Mouse (Mus musculus) liver, embryonic 15.5 days (tissue): ENCODE results near the gene Hoxd4. TPM values are rescaled to one million over a fixed set of nuclear protein-coding genes. Genes with fewer than 3 reads are reported as not detected.
A peak's percentile ranks its signal among the peaks of the same experiment; 100 is the strongest.

ENCODE experiments used
- ATAC-seq: fragments of 200-750 bp; cut with Nextera tagmentation; 2 replicates; pipeline ENCODE4 v1.8.0; 2017; ENCODE audit warnings: moderate number of reproducible peaks, mild to moderate bottlenecking, moderate library complexity; ENCODE audit not compliant: insufficient read depth
- H3K27ac ChIP-seq: fragments of 300-500 bp; sonication (generic); replicated peaks from 2 replicates; pipeline ENCODE4 v1.5.1; 2015; ENCODE audit warnings: mild to moderate bottlenecking, inconsistent platforms
- H3K27me3 ChIP-seq: fragments of 300-500 bp; sonication (generic); 2 replicates; pipeline ENCODE4 v1.6.1; 2015; ENCODE audit warnings: mild to moderate bottlenecking, inconsistent platforms
- H3K36me3 ChIP-seq: fragments of 300-500 bp; sonication (generic); replicated peaks from 2 replicates; pipeline ENCODE4 v1.6.1; 2015; ENCODE audit warnings: moderate library complexity, mild to moderate bottlenecking, inconsistent platforms
- H3K4me1 ChIP-seq: fragments of 300-500 bp; sonication (generic); replicated peaks from 2 replicates; pipeline ENCODE4 v1.6.1; 2015; ENCODE audit warnings: inconsistent platforms
- H3K4me2 ChIP-seq: fragments of 300-500 bp; sonication (generic); 2 replicates; pipeline ENCODE4 v1.6.1; 2015; ENCODE audit warnings: moderate library complexity, mild to moderate bottlenecking, inconsistent platforms
- H3K4me3 ChIP-seq: fragments of 300-500 bp; sonication (generic); replicated peaks from 2 replicates; pipeline ENCODE4 v1.5.1; 2015; ENCODE audit warnings: mild to moderate bottlenecking, inconsistent platforms
- H3K9ac ChIP-seq: fragments of 300-500 bp; sonication (generic); 2 replicates; pipeline ENCODE4 v1.6.1; 2015; ENCODE audit warnings: moderate library complexity, mild to moderate bottlenecking, inconsistent platforms
- H3K9me3 ChIP-seq: fragments of 300-500 bp; sonication (generic); replicated peaks from 2 replicates; pipeline ENCODE4 v1.6.1; 2016; ENCODE audit warnings: inconsistent platforms
- WGBS: fragments of 180-500 bp; shearing (Covaris S2); methylation state at CpG from one replicate; pipeline ENCODE4 v1.1.7; 2015; ENCODE audit warnings: mixed read lengths; ENCODE audit not compliant: insufficient replicate concordance; 5-methylcytosine and 5-hydroxymethylcytosine counted together
- polyA plus RNA-seq: library from polyadenylated mRNA; unstranded; fragments of >200 nt; fragmentation: Nextera tagmentation; extraction: Ambion mirVana; gene quantifications from 2 replicates; pipeline ENCODE4 v1.2.1, GENCODE M21; 2015

Hoxd4 gene
- polyA plus RNA-seq, 1 experiment from 2014 or later: not detected

DNA sequence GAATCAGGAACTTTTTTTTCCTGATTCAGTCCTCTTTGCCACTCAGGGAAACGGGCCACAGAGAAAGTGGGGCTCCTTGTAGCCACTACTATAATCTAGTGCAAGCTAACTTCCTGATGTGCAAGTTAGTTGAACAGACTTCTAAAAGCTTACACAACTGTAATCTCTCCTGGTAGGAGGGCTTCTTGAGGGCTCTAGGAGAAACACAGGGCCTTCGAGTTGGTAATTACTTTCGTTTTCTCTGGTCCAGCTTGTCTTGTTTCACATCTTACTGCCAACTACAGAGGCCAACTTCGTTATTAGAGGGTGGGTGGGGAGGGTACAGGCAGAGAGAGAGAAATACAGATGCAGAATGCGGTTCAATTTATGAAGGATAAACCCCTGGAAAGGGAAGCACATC is 39.9 kb upstream of the Hoxd4 start:
- Histone ChIP-seq H3K4me1 (no peaks in the 10 kb centered on the region; the same call in 1 of the 2 replicates), H3K36me3 (no peaks in the 10 kb centered on the region), H3K4me2 (peak overlapping the region; percentile 23; the same call in 1 of the 2 replicates), H3K4me3 (no peak overlapping the region), H3K9ac (no peak overlapping the region), H3K27ac (no peak overlapping the region), H3K27me3 (peaks cover 100% of the 10 kb centered on the region), H3K9me3 (no peaks in the 10 kb centered on the region)
- ATAC-seq: no peak
- WGBS: 3% methylated on average over 5 of the region's 5 CpGs

DNA sequence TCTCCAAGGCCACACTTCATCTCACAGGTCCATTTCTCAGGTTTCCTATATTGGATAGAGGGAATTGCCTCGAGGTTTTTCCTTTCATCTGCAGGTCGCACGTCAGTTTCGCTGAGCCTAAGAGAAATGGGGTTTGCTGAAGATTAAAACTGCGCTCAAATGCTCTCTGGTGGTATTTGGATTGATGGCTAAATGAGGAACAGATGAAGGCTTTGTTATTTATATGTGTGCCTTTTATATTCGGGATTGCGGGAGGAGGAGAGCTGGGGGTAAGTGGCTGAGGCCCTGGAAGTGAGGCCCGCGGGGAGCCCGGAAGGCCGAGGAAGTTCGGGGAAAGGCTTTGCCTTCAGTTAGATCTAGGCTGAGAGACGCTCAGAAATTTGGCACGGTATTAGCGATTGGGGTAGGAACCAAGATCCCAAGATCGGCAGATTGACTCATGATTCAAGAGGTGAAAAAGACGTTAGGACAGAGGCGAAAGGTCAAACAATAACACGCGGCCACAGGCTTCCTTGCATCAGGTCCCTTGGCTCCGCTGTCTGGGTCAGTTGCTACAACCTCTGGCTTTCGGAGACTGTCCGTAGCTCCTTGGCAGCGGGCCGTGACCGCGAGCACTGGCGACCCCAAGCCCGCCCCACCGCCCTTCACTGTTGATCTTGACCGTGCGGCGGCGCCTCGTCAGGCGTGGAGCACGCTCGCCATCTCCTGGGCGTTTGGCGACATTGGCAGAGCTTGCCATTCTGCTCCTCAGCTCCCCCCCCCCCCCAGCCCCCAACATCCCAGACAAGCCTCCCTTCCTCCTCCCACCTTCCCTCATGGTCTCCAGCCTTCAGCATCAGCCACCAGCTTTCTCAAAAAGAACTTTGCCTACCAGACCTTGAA is 39.0 kb upstream of the Hoxd4 start:
- WGBS: 1% methylated on average over 40 of the region's 40 CpGs
- no peaks in the 10 kb centered on the region for H3K9me3 ChIP-seq
- peaks cover 100% of the 10 kb centered on the region for H3K27me3 ChIP-seq
- H3K4me1 ChIP-seq: no peaks in the 10 kb centered on the region; the same call in 1 of the 2 replicates
- no peak overlapping the region for H3K9ac ChIP-seq
- peak overlapping the region; percentile 53 for H3K4me2 ChIP-seq
- no peak overlapping the region for H3K27ac ChIP-seq
- H3K4me3 ChIP-seq: peak overlapping the region; percentile 29
- no peaks in the 10 kb centered on the region for H3K36me3 ChIP-seq
- no peak for ATAC-seq

DNA sequence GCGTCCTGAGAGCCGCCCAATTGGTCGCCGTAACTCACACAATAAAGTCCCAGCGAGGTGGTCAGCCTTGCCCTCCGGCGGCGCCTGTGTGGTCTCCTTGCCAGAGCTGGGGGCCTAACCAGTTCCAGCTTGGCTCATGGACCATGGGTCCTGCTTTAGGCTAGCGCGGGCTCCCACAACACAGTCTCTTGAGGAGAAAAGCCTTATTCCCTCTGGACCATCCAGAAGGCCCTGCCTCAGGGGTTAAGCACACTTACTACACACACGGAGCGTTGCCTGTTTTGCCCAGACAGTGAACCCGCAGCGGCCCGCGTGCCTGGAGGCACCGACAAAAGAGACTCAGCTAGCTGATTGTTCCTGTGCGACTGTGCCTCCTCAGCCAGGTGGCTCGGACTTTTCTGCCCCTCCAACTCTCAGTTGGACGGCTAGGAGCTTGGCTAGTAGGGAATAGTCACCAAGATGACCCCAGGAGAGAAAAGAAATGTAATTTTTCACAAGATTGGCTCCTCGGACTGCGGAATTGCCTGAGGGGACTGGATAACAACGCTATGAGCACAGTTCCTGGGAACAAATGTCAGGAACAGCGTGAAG is 37.8 kb upstream of the Hoxd4 start:
- 3% methylated on average over 24 of the region's 24 CpGs for WGBS
- no peak overlapping the region for H3K4me3 ChIP-seq
- no peak overlapping the region for H3K27ac ChIP-seq
- no peaks in the 10 kb centered on the region for H3K4me1 ChIP-seq
- ATAC-seq: no peak
- H3K36me3 ChIP-seq: no peaks in the 10 kb centered on the region
- peaks cover 100% of the 10 kb centered on the region for H3K27me3 ChIP-seq
- no peaks in the 10 kb centered on the region for H3K9me3 ChIP-seq
- H3K4me2 ChIP-seq: no peak overlapping the region
- no peak overlapping the region for H3K9ac ChIP-seq

DNA sequence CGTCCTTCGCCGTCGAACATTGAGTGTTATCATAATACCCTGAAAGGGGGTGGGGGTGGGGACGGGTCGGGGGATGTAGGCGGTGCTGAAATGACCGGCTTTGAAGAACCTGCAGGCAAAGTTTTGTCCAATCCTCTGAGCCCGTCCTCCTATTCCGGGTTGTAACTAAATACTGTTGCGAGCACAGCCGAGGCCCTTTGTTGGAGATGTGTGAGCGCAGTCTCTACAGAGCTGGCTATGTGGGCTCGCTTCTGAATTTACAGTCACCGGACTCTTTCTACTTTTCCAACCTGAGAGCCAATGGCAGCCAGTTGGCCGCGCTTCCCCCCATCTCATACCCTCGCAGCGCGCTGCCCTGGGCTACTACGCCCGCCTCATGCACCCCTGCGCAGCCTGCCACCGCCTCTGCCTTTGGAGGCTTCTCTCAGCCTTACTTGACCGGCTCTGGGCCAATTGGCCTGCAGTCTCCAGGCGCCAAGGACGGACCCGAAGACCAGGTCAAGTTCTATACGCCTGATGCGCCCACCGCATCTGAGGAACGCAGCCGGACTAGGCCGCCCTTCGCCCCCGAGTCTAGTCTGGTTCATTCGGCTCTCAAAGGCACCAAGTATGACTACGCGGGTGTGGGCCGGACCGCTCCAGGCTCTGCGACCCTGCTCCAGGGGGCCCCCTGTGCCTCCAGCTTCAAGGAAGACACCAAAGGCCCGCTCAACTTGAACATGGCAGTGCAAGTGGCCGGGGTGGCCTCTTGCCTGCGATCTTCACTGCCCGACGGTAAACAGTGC is 36.7 kb upstream of the Hoxd4 start, which contains the start of gene Hoxd12:
Gene Hoxd12, plus strand, starts transcription at position 133 of the 785 bp plus-strand sequence.
- Histone ChIP-seq H3K4me1 (no peaks in the 10 kb centered on the region), H3K4me2 (no peak within 1 kb of the TSS), H3K9ac (no peak within 1 kb of the TSS), H3K36me3 (no peaks in the 10 kb centered on the region), H3K27me3 (peaks cover 100% of the 10 kb centered on the region), H3K9me3 (no peaks in the 10 kb centered on the region), H3K27ac (no peak within 1 kb of the TSS), H3K4me3 (no peak within 1 kb of the TSS)
- WGBS: 4% methylated on average over 47 of the region's 47 CpGs
- no peak for ATAC-seq

DNA sequence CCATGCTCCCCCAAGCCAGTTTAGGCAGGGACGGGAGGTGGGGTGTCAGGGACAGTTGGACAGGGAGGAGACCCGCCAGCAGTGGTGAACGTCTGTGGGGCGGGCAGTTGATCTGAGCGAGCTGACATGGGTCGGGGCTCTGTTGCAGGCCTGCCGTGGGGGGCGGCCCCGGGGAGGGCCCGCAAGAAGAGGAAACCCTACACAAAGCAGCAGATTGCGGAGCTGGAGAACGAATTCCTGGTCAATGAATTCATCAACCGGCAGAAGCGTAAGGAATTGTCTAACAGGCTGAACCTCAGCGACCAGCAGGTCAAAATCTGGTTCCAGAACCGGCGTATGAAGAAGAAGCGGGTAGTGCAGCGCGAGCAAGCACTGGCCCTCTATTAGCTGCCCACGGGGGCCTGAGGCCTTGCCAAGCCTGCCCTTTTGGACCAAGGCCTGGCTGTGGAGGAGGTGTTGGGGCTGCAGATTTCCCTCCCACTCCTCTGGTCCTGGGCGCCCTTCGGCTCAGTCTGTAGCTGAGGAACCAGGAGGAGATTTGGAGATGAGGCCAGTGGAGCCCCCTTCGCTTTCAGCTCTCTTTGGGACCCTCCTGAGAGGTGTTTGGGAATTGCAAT is 36.0 kb upstream of the Hoxd4 start:
- Histone ChIP-seq H3K27ac (no peak overlapping the region), H3K4me1 (no peaks in the 10 kb centered on the region), H3K4me2 (no peak overlapping the region), H3K4me3 (no peak overlapping the region), H3K9me3 (no peaks in the 10 kb centered on the region), H3K27me3 (peaks cover 100% of the 10 kb centered on the region), H3K9ac (no peak overlapping the region), H3K36me3 (no peaks in the 10 kb centered on the region)
- ATAC-seq: no peak
- 4% methylated on average over 24 of the region's 24 CpGs for WGBS

DNA sequence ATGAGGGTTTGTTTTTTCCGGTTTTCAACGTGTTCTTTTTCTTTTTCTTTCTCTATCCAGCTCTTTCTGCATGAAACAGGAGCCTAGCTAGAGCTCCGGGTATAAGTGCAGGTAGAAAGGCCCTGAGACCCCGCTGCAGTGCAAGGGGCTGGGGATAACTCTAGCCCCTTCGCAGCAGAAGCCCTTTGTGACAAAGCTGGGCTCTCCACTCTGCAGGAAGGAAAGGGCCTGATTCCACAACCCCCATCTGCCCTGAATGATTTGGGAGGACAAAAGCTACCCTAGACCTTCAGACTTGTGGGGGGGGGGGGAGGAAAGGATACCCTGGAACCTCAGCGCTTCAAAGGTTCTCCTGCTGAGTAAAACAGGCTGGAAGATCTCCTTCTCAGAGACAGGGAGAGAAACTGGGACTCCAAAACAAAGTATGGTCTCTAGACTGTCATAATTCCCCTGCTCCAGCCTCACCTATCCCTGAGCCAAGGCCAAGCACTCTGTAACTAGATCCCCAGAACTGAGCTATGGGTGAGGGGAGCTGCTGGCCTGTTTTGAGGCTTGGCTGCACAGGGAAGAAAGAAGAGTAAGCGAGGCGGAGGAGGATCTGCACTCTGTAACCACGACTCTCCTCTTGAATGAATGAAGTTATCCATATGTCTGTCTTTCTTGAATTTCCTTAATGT is 35.2 kb upstream of the Hoxd4 start:
- Histone ChIP-seq H3K36me3 (no peaks in the 10 kb centered on the region), H3K27me3 (peaks cover 100% of the 10 kb centered on the region)

DNA sequence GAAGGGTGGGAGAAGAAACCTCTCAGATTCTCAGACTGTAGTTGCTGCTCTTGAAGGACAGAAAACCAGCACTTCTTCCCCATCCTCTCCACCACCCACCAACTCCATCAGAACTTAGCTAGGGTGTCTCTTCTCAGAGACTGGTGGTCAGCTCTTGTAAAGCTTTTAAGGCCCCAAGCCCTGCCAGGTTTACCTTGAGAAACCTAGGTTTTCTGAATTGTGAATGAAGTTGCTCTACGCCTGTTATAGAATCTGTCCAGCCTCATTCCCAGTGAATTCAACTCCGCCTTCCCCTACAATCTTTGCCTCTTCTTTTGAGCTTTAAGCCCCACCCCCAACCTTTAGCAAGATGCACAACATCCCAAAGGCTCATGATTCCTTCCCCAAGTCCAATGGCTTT is 34.6 kb upstream of the Hoxd4 start:
- ATAC-seq: no peak
- Histone ChIP-seq H3K9ac (no peak overlapping the region), H3K4me1 (peaks cover 3% of the 10 kb centered on the region), H3K36me3 (no peaks in the 10 kb centered on the region), H3K27ac (no peak overlapping the region), H3K9me3 (no peaks in the 10 kb centered on the region), H3K27me3 (peaks cover 100% of the 10 kb centered on the region), H3K4me2 (no peak overlapping the region), H3K4me3 (no peak overlapping the region)
- 8% methylated on average over 2 of the region's 2 CpGs for WGBS

More for the DNA sequence above, 35.2 kb upstream of the Hoxd4 start:
- Histone ChIP-seq H3K9ac (no peak overlapping the region), H3K27ac (no peak overlapping the region), H3K4me2 (no peak overlapping the region), H3K9me3 (no peaks in the 10 kb centered on the region), H3K4me3 (no peak overlapping the region), H3K4me1 (no peaks in the 10 kb centered on the region)
- no peak for ATAC-seq
- 3% methylated on average over 9 of the region's 9 CpGs for WGBS

DNA sequence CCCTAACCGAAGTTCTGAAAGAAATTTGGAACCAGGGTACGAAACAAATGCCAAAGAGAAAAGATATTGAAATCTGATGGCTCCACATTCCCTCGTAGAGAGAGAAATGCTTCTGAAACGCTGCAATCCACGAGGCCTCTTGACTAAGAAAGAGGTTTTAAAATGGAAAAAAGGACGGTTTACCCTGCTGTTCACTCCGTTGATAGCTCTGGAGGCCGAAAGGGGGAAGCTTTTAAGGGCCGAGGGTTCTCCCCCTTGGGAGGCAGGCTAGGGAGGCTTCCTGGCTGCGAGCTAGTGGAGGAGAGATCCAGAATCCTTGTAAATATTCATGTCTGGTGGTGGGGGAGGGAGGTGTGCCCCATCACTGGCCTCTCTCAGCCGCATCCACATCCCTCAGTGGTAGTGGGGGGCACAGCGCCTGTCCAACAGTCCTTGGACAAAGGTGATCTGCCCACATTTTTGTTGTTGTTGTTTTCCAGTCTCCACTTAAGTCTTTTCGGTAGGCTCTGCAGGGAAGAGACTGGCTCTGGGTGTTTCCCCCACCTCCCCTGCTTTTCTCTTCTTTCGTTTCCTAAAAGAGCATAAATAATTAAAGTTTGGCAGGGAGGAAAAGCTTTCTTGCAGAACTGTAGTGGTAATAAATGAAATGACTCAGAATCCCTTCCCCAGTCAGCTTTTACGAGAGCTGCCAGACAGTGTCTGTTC is 32.7 kb upstream of the Hoxd4 start, which contains the start of gene Hoxd11:
Gene Hoxd11, plus strand, starts transcription at position 667 of the 705 bp plus-strand sequence.
- Histone ChIP-seq H3K9ac (no peak within 1 kb of the TSS), H3K4me2 (no peak within 1 kb of the TSS), H3K27me3 (peaks cover 100% of the 10 kb centered on the region), H3K9me3 (no peaks in the 10 kb centered on the region), H3K4me3 (no peak within 1 kb of the TSS), H3K27ac (no peak within 1 kb of the TSS), H3K4me1 (peaks cover 9% of the 10 kb centered on the region), H3K36me3 (no peaks in the 10 kb centered on the region)
- 3% methylated on average over 15 of the region's 15 CpGs for WGBS
- ATAC-seq: no peak

DNA sequence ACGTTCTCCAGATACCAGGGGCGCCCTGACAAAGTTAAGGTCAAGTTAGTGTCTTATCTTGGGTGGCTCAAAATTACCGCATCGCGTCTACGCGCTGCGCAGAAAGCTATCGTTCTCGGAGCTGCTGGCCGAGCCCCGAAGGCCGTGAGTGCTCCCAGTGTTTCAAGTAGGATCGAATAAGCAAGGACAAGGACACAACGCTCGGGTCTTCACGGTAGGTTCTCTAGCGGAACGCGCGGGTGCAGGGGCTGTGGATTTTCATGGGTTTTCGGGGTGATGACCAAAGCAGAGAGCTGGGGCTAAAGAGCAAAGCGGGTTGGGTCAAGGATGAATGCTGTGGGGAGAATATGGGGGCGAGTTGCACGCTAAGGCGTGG is 32.1 kb upstream of the Hoxd4 start:
- no peak overlapping the region for H3K9ac ChIP-seq
- H3K4me3 ChIP-seq: no peak overlapping the region
- no peak for ATAC-seq
- under 1% methylated on average over 26 of the region's 26 CpGs for WGBS
- no peak overlapping the region for H3K4me2 ChIP-seq
- H3K27ac ChIP-seq: no peak overlapping the region
- no peaks in the 10 kb centered on the region for H3K9me3 ChIP-seq
- peaks cover 100% of the 10 kb centered on the region for H3K27me3 ChIP-seq
- peaks cover 9% of the 10 kb centered on the region for H3K4me1 ChIP-seq
- no peaks in the 10 kb centered on the region for H3K36me3 ChIP-seq

DNA sequence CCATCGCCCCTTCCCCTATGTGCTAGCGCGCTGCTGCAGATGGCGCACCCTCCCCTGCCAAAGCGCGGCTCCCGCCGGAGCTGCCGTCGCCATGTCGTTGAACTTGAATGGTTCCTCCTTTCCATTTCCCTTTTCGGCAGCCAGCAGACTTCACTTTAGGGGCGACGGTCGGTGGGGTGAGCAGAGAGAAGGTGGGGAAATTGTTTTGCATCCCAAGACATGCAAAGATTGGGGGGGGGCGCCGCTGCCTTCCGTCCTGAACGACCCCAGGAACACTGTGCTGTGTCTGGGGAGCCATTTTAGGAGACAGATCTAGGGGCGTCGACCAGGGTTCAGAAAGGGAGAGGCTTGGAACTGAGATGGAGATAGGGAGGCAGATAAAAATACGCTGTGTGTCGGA is 31.7 kb upstream of the Hoxd4 start:
- H3K27me3 ChIP-seq: peaks cover 100% of the 10 kb centered on the region
- no peaks in the 10 kb centered on the region for H3K36me3 ChIP-seq
- H3K4me3 ChIP-seq: no peak overlapping the region
- peaks cover 9% of the 10 kb centered on the region for H3K4me1 ChIP-seq
- no peak for ATAC-seq
- H3K27ac ChIP-seq: no peak overlapping the region
- no peak overlapping the region for H3K9ac ChIP-seq
- H3K9me3 ChIP-seq: no peaks in the 10 kb centered on the region
- 1% methylated on average over 23 of the region's 23 CpGs for WGBS
- no peak overlapping the region for H3K4me2 ChIP-seq
